Mouse (Mus musculus): Measurements from ENCODE around the gene Commd7.
A peak's percentile ranks its signal among the peaks of the same experiment; 100 is the strongest.

The Commd7 gene

GRCm38 (mm10) chr2:153586515-153587174, 45.9 kb downstream of the Commd7 start:
- DNase-seq (ENCODE audit: low read depth, low spot score): peak; percentile 22

GRCm38 (mm10) chr2:153585981-153586380, 46.6 kb downstream of the Commd7 start:
- no peak for DNase-seq (ENCODE audit: low read depth, low spot score)

GRCm38 (mm10) chr2:153584396-153584795, 48.2 kb downstream of the Commd7 start:
- DNase-seq (ENCODE audit: low read depth, low spot score): no peak

GRCm38 (mm10) chr2:153583641-153584049, 48.9 kb downstream of the Commd7 start:
- no peak for DNase-seq (ENCODE audit: low read depth, low spot score)

GRCm38 (mm10) chr2:153582876-153583585, 49.5 kb downstream of the Commd7 start:
- no peak for DNase-seq (ENCODE audit: low read depth, low spot score)

- no peak for DNase-seq (ENCODE audit: low read depth, low spot score)
Observed at GRCm38 (mm10) chr2:153581416-153581815, 51.2 kb downstream of the Commd7 start.

- DNase-seq (ENCODE audit: low read depth, low spot score): no peak
Observed at GRCm38 (mm10) chr2:153580458-153580985, 52.1 kb downstream of the Commd7 start.

GRCm38 (mm10) chr2:153580042-153580441, 52.5 kb downstream of the Commd7 start:
- DNase-seq (ENCODE audit: low read depth, low spot score): no peak

- DNase-seq (ENCODE audit: low read depth, low spot score): no peak
Observed at GRCm38 (mm10) chr2:153577122-153577521, 55.5 kb downstream of the Commd7 start.

- no peak for DNase-seq (ENCODE audit: low read depth, low spot score)
Observed at GRCm38 (mm10) chr2:153576150-153576549, 56.4 kb downstream of the Commd7 start.

- DNase-seq (ENCODE audit: low read depth, low spot score): no peak
Observed at GRCm38 (mm10) chr2:153575554-153575953, 57.0 kb downstream of the Commd7 start.

GRCm38 (mm10) chr2:153573101-153573500, 59.5 kb downstream of the Commd7 start:
- DNase-seq (ENCODE audit: low read depth, low spot score): no peak

- no peak for DNase-seq (ENCODE audit: low read depth, low spot score)
Observed at GRCm38 (mm10) chr2:153568541-153568940, 64.0 kb downstream of the Commd7 start.

- no peak for DNase-seq (ENCODE audit: low read depth, low spot score)
Observed at GRCm38 (mm10) chr2:153568013-153568412, 64.6 kb downstream of the Commd7 start.
